Mouse (Mus musculus) kidney, adult 11 months (tissue): ENCODE results near the gene Svep1.

Experiments
- DNase-seq: peaks from one replicate; pipeline ENCODE4 v3.0.0; 2022

Svep1 gene

DNA sequence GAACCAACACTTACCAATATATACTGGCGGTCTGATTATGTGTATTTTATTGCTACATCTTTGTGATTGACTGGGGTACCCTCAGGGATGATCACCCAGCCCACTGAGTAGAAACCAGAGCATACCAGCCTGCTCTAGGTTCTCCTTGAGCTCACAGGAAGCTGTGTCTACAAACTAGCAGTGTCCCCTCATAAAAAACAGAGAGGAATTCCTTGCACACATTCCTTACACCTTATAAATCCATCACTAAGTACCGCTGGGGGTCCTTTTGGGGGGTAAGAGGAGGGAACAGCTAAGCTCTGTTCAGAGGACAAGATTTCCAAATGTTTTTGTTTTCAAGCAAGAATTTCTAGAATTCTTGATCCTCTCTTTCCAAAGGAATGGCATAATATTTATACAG is 36.7 kb downstream of the Svep1 start:
- DNase-seq: no peak

DNA sequence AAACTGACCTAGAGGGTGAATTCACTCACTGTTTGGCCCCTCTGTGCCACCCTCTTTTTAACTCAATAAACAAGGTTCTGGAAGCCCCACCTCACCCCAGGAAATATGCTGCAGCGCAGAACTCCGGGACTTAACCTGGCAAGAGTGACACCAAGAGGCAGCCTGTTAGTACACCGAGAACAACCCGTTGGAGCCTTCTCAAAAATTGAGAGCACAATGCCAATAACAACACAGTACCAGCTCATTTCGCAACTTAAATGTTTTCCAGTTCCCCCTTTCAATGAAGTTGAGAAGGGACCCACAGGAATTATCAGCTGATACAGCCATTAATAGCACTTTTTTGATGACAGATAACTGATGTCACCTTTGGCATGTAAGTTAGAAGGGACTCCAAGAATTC is 38.3 kb downstream of the Svep1 start:
- DNase-seq: no peak

DNA sequence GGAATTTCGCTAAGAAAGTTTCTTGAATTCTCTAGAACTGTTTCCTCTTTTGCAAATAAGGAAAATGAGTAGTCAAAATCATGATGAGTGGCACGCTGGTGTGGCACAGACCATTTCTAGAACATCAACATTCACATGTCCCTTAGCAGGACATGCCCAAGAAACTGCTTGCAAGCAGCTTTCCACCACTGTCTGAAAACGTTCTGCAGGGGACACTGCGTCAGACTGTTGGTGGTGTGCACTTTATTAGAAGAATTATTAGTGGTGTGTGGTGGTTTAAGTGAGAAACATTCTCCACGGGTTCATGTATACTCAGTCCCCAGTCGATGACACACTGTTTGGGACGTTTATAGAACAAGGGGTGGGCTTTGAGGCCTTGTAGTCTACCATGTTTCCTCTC is 40.9 kb downstream of the Svep1 start:
- no peak for DNase-seq

DNA sequence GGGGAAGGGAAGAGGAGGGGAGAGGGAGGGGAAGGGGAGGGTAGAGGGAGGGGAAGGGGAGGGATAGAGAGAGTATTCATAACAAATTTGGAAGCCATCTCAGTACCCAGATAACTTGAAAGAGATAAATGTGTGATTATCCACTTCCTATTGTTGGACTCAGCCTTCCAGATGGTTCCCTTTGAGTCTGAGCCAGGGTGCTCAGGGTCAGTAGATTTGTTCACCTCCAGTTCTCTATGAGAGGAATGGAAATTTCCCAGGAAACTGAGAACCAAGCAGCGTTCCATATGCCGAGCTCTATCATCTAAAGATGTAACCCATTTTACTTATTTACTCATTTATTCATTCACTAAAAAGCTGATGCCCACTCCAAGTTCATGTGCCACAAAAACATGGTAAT is 44.8 kb downstream of the Svep1 start:
- DNase-seq: no peak

DNA sequence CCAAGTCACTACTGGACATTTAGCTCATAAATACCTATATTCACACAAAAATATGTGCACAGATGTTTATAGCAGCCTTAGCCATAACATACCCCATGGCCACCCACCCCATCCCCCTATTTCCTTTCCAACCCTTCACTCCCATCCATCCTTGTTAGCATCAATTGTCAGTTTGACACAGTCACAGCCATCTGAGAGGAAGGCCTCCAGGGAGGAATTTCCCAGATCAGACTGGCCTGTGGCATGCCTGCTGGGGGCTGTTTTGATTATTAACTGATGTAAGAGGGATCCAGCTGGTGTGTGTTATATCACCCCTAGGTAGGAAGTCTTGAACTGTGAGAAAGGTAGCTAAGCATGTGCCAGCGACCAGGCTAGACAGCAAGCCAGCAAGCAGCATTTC is 47.1 kb downstream of the Svep1 start:
- no peak for DNase-seq

DNA sequence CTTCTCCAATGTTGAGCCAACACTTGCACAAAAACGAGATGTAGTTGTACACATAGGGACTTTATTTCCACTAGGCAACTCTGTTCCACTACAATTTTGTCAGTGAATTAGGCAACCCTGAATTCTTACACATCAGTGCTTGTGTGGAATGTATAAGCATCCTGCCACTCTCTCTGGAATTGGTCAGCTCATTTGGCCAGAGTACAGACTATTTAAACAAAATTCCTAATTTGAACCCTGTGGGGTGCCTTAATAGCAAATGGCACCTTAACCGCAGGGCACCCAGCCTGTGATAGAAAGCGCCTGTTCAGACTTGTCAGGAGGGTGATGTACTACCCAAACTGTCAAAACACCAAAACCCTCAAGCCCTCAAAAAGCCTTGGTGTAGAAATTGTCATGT is 56.4 kb downstream of the Svep1 start:
- no peak for DNase-seq

DNA sequence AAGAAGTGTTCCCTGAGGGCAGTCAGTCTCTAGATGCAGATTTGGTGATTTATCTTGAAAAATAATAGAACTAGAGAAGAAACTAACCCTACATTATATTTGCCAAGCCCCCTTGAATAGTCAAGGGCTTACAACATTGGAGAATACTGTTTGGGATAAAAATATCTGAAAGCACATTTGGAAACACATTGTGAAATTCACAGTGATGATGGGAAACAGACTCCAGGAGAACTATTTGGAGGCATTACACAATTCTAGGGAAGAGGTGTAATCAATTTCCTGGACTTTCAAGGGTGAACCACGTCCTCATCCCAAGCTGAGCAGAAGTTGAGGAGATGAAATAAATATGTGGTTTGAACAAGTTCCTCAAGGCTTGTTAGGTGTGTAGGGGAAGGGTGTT is 57.5 kb downstream of the Svep1 start:
- DNase-seq: no peak

DNA sequence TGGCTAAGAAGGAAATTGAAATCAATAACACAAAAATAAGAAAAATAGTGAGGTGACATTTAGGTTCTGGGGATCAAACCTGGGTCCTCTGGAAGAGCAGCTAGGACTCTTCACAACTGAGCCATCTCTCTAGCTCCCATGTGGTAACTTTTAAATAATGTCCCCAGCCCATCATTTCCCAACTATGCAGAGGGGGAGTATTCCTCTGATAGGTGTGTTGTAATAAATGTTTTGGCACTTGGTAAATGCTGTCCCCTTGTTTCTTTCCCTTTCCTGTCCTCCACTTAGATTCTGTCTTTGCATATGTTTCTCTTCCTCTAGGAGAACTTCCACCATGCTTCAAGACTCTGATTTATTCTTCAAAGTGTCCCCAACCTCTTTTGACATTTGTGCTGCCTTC is 58.1 kb downstream of the Svep1 start:
- no peak for DNase-seq

DNA sequence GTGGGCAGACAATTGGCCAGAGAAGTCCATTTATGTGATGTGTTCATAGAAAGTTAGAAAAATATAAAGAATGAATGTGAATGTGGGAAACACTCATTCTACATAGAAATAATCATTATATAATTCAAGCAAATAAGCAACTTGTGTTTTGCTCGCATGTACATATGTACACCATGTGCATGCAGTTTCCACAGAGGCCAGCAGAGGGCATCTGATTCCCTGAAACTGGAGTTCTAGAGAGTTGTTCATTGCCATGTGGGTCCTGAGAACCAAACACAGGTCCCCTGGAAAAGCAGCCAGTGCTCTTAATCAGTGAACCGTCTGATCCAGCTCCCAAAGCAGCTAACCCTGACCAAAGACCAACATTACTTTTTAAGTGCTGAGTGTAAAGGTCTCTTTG is 60.0 kb downstream of the Svep1 start:
- DNase-seq: no peak

DNA sequence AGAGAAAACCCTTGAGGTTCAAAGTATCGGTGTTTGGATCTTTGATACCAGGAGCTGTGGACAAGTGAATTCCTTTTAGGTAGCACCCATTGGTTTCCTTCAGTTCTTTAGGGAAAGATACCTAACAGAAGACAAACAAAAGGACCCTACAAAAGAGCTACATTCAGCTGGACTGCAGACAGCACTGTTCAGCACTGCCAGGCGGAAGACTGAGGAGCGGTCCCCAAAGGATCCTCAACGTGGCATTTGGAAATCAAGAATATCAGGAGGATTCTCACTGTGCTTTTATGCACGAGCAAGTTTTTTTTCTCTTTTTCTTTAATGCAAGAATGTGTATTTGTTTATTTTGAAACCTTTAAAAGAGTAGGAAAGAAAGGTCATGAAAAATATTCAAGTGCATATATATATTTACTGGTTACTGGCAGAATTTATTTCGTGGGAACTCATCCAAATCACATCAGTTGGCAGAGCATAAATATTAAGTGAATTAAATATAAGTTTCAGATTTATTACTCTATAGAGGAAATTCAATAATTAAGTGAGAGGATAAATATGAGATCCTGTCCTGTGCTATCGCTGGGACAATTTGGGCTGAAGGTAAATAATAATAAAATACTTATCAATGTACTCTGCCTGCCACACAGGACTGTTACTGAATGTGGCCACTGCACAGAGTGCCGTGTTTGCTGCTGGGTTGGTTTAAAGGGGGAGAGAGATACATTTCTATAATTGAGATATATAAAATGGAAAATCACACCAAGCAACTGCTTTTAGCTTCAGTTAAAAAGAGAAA is 66.7 kb downstream of the Svep1 start:
- DNase-seq: no peak

DNA sequence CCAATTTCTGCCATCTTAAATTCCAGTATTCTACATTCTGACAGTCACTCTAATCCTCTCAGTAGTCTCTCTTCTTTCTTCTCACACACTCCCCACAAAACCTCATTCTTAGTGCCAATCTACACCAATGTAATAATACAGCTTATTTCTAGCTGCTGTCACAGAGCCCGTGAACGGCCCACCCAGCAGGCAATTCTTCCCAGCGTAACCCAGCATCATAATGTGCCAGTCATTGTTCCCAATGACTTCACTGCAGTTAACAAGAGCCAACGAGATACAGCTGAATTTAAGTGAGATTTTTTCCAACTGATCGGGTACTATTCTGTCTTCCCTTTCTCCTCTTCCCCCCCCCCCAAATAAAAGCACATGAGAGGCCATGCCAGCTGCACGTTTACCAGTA is 67.4 kb downstream of the Svep1 start:
- DNase-seq: no peak

DNA sequence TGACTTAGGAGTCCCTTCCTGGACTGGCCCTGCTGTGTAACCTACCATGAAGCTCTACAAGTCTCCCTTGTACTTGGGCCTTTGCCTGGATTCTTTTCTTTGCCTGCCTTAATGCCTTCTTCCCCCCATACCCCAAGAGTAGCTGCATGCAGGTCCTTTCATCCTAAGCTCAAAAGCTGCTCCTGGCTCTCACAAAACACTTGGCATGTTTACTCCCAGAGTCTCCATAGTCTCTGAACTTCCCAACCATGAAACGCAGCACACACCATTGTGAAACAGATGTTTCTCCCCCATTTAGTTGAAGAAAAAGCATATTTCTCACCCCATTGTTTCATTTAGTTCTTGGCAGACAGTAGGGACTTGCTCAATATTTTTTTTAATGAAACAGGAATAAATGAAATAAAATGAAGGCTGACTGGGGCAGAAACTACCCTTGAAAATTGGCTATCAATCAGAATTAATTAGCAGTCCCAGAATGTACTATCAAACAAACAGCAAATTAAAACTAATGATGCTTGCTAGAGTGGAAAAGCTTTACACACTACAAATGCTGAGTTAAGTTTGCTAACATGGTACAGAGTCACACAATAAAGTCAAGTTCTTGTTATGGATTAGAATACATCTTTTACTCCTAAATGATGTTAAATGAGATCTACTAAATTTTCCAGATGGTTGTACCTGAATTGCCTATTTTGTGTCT is 72.9 kb downstream of the Svep1 start:
- DNase-seq: no peak

DNA sequence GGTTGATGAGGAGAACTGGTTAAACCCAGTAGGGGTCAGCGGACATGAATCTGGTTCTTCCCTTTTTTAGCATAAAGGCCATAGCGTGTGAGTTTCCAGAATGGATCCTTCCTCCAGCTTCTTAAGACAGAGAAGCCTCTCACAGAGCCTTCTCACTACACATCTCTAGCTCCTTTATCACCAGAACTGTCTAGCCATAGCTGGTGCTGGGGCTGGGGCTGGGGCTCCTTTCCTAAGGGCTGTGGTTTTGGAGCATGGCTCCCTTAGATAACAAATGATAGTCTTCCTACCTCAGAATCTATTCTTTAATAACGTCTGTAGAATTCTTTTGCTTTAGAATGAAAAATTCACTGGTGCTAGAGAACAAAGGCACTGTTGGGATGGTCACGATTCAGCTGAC is 76.8 kb downstream of the Svep1 start:
- no peak for DNase-seq

DNA sequence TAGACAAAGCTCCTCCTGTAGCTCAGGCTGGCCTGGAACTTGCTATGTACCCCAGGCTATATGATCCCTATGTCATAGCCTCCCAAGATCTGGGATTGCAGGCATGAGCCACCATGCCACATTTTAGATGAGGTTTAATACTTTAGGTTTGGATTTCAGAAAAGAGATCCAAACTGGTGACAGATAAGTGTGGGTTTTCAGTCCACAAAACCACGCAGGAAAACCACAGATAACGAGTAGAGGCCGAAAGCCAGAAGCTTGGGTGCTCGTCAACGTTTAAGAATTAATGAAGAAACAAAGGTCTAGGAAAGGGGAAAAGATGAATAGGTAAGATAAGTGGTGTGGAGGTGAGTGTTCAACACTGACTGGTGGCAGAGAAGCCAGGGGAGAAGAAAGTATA is 79.6 kb downstream of the Svep1 start:
- no peak for DNase-seq

DNA sequence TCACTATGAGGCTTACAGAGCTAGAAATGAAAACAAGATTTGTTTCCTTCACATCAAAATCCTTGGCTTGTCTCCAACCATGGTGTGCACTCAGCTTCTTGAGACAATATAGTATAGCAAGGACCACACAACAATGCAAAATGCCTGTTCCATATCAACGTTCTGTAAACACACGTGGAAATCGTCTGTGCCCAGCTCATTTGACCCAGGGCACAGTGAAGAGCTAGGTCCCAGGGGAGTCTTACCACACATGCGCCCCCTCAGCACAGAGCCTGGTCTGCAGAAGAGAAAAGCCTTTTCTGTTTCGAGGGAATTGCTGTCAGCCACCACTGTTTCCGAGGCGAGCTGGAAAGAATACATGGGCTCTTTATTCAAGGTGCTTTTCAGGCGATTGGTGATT is 91.2 kb downstream of the Svep1 start:
- DNase-seq: no peak

DNA sequence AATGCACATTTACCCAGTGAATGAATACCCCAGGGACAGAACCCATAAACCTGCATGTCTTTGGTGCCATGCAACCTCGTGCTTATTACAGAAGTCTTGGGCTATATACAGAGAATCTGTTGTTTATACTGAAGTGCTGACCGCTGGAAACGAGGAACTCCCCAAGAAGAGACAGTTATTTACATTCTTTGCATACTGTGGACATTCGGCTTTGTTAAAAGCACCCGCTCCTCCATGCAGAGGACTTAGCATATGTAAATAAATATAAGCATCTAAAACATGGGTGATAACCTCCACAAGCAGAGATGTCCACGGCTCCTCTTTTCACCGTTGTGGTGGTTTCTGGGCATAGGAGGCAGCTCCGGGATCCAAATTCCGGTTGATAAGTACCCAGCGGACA is 95.7 kb downstream of the Svep1 start:
- DNase-seq: no peak

DNA sequence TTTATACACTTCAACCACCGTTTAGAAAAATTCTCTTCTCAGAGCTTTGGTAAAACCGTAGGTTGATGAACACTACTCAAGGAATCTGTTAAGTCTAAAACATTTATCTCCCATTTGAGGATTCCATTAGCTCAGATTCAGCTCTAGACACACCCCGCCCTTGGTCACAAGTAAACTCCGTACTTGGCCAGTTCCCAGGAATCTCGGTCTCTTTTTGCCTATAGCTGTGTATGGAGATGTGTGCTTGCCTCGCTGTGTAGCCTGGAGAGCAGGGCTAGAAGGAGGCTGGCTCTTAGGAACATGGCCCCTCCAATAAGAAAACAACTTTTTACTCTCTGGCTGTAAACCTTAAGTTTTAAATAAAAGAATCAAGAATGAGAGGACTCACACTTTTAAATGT is 96.9 kb downstream of the Svep1 start:
- no peak for DNase-seq

DNA sequence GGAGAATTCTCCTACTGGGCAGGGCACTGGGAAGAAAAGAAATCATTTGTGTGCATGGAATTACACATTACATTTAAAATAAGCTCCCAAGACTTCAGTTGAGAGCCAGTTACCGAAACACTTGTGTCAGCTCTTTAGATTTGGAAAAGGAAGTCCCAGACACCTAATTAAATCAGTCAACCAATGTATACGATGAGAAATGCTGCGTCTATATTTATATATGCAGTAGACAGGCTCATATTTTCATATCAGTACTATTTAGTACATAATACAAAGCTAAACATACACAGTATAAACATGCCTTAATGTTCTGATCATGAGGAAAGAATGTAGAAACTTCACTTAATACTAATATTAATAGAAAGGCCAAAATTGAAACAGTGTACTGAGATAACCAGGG is 98.3 kb downstream of the Svep1 start:
- no peak for DNase-seq

DNA sequence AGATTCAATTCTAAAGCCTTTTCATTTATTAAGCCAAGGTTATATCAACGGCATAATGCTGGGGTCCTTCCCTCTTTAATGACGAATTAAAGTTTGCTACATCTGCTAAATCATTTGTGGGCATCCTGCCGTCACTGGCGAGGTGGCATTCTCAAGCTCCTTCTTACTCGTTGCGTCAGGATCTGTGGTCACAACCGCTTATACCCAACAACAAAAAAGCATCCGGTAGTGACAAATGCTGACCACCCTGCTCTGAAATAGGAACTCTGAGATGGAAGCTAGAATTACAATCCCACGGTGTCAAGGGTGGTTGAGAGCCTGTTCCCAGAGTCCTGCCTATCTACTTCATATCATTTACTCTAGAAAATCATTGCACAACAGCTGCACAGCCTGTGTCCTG is 108.9 kb downstream of the Svep1 start:
- DNase-seq: no peak

DNA sequence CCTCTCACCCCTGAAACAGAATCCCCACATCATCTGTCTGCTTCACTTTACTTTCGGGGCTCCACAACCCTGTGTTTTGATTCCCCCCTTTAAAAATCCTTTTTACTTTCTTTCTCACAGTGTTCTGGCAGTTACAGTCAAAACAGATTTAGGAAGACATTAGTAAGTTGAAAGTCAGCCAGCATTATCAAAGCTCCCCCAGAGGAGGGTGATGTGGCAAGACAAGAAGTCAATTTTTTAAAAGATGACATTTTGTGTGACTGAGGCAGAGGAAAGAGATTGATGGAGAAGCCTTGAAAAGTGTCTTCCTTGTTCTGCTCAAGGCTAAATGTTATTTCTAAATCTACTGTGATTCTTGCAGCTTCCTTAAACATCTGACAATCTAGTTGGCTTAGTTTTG is 119.9 kb downstream of the Svep1 start:
- DNase-seq: no peak

DNA sequence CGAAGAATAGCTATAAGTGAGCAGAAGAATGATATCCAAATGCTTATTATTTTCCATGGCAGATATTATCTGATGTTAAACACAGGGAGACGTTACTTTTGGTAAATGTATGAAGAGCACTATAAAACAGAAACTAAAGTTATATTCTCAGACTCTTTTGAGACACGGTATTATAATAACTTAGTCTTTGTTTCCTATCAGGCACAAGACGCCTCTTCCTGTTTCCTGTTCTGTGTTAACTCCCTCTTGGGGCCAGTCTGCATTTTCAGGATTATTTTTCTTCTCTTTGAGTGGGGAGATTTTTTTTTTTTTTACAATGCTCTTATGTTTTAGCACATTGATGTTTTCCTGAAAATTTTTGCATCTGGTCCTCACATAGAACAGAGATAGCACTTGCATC is 120.5 kb downstream of the Svep1 start:
- no peak for DNase-seq

DNA sequence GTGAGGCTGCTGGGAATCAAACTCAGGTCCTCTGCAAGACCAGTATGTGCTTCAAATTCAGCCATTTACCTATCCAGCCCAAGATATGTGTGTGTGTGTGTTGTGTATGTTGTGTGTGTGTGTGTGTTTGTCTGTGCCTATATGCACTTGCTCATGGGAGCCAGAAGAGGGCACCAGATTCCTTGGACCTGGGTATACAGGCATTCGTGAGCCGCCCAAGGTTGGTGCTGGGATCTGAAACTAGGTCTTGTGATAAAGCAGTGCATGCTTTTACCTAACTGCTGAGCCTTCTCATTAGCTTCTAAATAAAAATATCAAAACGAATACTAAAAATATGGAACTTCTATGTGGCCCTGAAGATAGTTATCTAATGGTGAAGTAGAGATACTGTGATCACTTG is 121.3 kb downstream of the Svep1 start:
- no peak for DNase-seq

DNA sequence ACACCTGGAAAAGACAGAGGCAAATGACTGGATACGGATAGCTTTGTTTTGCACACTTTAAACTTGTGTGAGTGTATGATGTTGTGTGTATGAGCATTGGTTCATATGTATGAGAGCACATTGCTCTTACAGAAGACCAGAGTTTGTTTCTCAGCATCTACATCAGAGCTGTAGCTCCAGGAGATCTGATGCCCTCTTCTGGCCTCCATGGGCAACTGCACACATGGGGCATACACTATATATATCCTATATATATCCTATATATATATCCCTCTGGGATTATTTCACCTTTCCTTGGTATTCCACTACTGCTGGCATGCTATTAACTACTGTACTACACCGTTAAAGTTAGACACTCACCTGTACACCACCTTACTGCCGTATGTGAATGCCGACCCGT is 122.5 kb downstream of the Svep1 start:
- no peak for DNase-seq

DNA sequence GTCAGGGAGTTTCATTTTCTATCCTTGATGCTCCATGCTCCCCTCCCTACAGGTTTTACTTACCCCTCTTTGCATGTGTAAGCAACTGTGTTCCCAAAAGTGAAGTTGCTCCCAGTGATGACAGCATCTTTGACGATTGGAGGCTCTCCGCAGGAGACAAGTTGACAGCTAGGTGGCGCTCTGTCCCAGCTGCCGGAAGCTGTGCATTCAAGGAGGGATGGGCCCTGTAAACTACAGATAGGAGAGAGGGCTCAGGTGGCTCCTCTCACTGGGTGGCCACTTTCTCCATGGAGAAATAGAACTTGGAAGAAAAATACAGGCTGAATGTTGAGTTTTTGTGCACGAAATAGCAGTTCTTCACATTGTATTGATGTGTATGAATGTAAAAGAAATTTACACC is 124.1 kb downstream of the Svep1 start:
- DNase-seq: peak; percentile 19

DNA sequence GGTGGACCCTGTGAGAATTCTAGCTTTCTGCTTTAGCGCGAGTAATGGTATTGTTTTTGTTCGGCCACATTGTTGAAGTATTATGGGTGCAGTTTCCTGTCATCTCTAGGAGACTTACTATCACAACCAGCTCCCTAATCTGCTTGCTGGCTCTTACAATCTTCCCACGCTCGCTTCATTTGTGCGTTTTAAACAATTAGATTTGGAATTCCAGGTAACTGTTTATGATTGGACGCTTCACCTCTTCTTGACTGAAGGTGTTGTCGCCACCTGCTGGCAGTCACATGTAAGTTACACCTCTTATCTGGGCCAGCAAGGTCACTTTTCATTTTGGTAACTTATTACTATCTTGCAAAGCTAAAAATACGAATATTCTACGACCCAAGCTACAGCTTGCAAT is 127.0 kb downstream of the Svep1 start:
- peak; percentile 11 for DNase-seq
